Mouse (Mus musculus) bone marrow macrophage, adult 2 months (primary cell): Measurements from ENCODE around the gene Pstpip1. TPM values are rescaled to one million over a fixed set of nuclear protein-coding genes. Genes with fewer than 3 reads are reported as not detected.
A peak's percentile ranks its signal among the peaks of the same experiment; 100 is the strongest.

ENCODE experiments used
- H3K27ac ChIP-seq: 2 replicates; pipeline ENCODE4 v1.5.1; 2012; ENCODE audit warnings: low read depth, low read length; ENCODE audit not compliant: insufficient read depth
- H3K4me1 ChIP-seq: 2 replicates; pipeline ENCODE4 v1.6.1; 2012; ENCODE audit warnings: low read length; ENCODE audit not compliant: control insufficient read depth, insufficient read depth
- H3K4me3 ChIP-seq: 2 replicates; pipeline ENCODE4 v1.5.1; 2012; ENCODE audit warnings: mild to moderate bottlenecking, low read length, moderate library complexity; ENCODE audit not compliant: insufficient read depth
- CTCF ChIP-seq: IDR thresholded peaks from 2 replicates; pipeline ENCODE4 v1.5.1; 2012; ENCODE audit warnings: low read depth, mild to moderate bottlenecking, low read length, moderate library complexity
- POLR2A ChIP-seq: IDR thresholded peaks from 2 replicates; pipeline ENCODE4 v1.6.1; 2012; ENCODE audit warnings: mild to moderate bottlenecking, low read depth, low read length, borderline replicate concordance
- polyA plus RNA-seq: library from polyadenylated mRNA; stranded (reverse); fragments of >200 nt; gene quantifications from 2 replicates; pipeline ENCODE4 v1.2.4, GENCODE M21; 2012; ENCODE audit not compliant: missing spikeins, insufficient read depth, insufficient read length

Gene Pstpip1
- polyA plus RNA-seq, 1 experiment = 163 TPM

DNA sequence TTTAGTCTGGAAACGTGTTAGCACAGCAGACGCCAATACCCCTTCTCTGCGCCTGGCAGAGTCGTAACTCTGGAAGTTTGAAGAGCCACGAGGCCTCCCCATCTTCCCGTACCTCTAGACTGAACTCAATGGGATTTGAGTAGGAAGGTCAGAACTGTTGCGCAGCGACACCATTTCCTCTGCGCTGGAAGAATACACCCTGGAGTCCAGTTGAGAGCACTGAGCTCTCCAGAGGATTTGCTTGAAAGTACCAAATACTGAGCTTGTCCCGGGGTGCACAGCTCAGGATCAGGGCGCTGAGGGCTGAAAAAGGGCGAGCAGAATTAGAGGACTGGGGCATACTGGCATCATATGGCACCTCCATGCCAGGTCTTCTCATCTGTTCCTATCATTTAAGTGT is 14.9 kb upstream of the Pstpip1 start:
- Histone ChIP-seq H3K4me3 (no peak overlapping the region), H3K4me1 (peaks cover 34% of the 10 kb centered on the region), H3K27ac (no peak overlapping the region)
- no peak for TF ChIP-seq CTCF
- no peak for TF ChIP-seq POLR2A

DNA sequence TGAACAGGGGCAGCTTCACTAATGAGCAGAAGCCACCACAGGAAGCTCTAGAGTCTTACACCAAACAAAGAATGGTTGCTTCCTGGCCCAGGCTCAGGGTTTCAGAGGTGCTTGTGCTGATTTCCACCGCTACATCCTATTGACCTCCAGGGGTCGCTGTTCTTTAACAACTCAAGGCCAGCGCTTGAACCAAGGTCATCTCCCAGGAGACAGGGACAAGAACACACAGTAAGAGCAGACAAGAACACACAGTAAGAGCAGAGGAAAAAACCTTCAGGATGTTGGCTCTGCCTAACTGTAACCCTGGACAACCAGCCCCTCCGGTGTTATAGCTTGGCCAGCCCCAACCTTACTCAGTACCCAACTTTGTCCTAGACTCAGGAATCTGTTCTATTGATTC is 14.5 kb upstream of the Pstpip1 start:
- H3K4me1 ChIP-seq = peaks cover 38% of the 10 kb centered on the region
- H3K4me3 ChIP-seq = no peak overlapping the region
- TF ChIP-seq CTCF (peak; percentile 39; the same call in 1 of the 2 replicates), POLR2A (no peak)
- H3K27ac ChIP-seq = peak overlapping the region; percentile 80

DNA sequence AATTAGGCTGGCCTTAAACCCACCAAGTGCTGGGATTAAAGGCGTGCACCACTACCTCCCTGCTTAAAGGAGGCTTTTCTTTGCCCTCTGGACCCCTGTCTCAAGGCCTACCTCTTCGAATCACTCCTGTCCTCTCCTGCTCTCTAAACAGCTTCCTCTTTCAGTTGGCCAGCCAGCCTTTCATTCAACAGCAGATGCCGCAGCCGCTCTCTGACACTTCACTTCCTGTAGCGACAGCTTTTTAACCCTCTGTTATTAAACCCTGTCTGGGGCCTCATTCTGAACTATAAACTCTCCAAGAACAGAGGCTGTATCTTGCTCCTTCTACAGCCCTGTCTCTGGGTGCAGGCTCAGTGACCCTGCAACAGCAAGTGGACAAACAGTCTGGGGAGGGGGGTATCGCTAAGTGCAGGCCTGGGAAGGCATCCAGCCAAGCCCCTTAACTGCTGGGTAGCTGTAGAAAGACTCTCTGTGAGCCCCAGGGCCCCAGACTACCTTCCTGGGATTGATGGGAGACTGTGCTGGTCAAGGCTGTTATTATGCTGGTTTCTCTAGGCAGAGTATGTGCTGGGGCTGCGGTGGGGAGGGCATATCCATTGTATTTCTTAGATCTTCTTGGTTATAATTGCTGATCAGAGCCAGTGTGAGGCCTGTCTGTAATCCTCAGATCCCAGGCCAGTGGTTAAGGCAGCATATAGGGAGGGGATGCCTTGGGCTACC is 13.7 kb upstream of the Pstpip1 start:
- no peak overlapping the region for H3K4me3 ChIP-seq
- peaks cover 41% of the 10 kb centered on the region for H3K4me1 ChIP-seq
- H3K27ac ChIP-seq = peak overlapping the region; percentile 80
- TF ChIP-seq CTCF (no peak), POLR2A (no peak)

DNA sequence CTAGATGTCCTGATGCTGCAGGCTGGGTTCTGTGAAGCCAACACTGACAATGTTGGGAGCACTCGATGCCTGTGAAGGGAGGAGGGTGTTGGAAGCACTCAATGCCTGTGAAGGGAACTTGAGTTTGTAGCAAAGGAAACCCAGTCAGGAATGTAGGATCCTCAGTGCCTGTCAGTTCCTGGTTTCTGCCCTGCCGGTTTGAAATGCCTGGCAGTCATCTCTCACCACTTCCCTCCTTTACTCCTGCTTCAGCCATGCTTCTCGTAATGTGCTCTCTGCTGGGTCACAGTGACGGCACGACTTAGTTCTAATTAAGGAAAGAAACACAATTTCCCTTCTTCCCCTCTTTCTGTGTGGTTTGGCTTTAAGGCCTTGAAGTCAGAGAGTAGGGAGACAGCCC is 10.2 kb upstream of the Pstpip1 start:
- Histone ChIP-seq H3K27ac (peak overlapping the region; percentile 85), H3K4me1 (peaks cover 46% of the 10 kb centered on the region), H3K4me3 (no peak overlapping the region)
- TF ChIP-seq POLR2A (no peak), CTCF (no peak)

DNA sequence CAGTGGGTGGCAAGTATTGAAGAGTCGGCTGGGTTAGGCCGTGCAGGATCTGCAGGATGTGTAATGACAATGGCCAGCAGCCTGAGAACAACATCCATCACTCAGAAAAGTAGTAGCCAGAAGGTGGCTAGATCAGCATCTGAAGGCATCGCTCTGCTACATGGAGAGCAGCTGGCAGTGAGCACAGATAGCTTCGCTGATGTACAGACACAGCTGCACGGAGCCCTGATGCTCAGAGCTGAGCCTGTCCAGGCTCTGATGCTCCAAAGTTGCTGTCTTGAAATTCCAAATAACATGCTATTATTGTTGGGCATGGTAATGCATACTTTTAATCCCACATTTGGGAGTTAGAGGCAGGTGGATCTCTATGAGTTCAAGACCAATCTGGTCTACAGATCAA is 3.2 kb upstream of the Pstpip1 start:
- TF ChIP-seq POLR2A = no peak
- TF ChIP-seq CTCF = no peak
- Histone ChIP-seq H3K4me3 (no peak overlapping the region), H3K4me1 (peaks cover 22% of the 10 kb centered on the region), H3K27ac (no peak overlapping the region)

DNA sequence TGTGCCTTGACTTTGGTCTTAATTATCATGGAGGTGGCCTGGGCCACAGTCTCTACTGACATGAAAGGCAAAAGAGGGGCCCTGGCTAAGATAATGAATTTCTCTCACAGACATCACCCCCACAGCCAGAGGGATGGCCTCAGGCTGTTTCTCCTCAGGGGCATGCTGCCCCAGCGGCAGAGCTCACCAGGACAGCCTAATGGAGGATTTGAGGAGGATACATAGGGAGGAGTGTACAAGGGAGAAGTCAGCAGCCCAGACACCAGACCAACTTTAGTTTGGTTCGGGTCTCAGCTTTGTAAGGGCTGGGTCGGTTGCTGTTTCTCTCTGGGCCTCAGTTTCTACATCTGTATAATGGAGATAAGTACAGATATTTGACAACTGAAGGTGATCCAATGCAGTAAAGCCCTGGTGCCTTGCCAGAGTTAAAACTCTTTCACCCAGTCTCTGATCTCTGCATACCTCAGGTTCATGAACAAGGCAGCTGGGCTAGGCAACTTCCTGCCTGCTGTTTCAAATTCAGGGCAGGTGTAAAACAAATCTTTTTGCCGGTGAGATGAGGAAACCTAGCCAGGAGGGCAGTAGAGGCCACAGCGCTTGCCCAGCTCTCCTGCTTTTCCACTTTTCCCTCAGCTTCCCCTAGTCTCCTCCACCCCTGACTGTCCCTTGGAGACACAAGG is 924 bp downstream of the Pstpip1 start:
- Histone ChIP-seq H3K27ac (peak overlapping the region; percentile 75), H3K4me1 (peaks cover 46% of the 10 kb centered on the region), H3K4me3 (peak overlapping the region; percentile 73)
- TF ChIP-seq CTCF = no peak
- no peak for TF ChIP-seq POLR2A

DNA sequence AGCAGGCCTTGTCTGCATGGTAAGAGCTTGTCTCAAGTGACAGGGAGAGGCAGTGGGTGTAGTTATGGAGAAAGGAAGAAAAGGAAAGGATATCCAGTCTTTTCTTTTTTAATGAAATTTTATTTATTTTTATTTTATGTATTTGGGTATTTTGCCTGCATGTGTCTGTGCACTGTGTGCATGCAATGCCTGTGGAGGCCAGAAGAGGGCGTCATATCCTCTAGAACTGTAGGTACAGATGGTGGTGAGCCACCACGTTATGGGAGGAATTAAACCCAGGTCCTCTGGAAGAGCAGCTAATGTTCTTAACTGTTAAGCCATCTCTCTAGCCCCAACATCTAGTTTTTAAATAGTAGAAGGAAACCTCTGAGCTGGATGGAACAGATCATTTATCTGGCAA is 2.3 kb downstream of the Pstpip1 start:
- H3K4me1 ChIP-seq = peaks cover 52% of the 10 kb centered on the region
- peak overlapping the region; percentile 73 for H3K4me3 ChIP-seq
- H3K27ac ChIP-seq = peak overlapping the region; percentile 75
- TF ChIP-seq POLR2A (no peak), CTCF (peak; percentile 63; the same call in 1 of the 2 replicates)

DNA sequence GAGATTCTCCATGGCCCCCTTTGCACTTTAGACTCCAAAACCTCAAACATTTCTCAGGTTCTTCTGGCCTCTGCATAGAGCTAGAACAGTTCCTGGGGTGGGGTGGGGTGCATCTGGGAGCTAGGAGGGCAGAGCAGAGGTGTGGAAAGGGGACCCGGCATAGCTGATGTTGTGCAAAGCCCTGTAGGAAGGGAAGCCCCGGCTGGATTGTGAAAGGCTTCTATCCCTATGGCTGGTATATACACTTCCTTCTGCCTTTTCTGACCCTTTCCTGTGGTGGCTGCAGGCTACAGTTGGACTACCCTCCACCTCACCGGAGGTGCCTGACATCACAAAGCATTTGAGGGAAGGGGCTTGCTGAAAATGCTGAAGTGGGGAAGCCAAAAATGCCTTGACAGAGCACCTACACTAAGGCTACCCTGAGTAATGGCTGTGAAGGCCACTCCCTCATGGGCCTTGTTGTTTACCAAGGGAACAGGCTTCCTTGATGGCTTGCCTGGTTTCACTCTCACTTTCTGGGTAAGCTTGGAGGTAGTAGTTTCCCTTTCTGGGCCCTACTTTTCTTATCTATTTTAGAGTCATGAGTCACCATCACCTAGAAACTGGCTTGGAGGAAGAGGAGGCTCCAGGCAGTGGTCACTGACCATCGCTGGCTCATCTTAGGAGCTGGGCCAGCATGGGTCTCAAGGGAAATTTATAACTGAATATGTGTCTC is 8.0 kb downstream of the Pstpip1 start:
- peaks cover 79% of the 10 kb centered on the region for H3K4me1 ChIP-seq
- 0 out of 2 replicates have a peak, but pooled peaks have one; percentile 10 for TF ChIP-seq CTCF
- no peak for TF ChIP-seq POLR2A
- H3K4me3 ChIP-seq = peak overlapping the region; percentile 28
- H3K27ac ChIP-seq = peak overlapping the region; percentile 98

DNA sequence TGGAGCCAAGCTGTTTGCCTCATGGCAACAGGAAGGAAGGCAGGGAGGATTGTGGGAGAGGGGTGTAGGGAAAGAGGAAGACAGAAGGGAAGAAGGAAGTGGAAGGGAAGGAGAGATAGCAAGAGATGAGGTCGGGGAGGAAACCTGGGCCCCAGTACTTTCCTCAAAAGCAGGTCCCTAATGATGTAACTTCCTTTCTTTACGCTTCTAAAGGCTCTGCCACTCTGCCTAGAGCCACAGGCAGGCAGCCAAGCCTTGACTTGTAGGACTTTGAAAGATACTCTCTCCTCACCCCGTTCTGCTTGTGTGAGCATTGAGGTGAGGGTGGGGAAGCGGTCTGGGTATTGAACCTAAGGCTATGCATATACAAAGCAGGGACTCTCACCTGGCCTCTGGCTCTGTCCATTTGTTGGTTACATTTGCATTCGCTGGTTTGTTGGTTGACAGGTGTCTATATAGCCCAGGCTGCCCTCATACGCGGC is 10.3 kb downstream of the Pstpip1 start:
- Histone ChIP-seq H3K27ac (peak overlapping the region; percentile 80), H3K4me1 (peaks cover 81% of the 10 kb centered on the region), H3K4me3 (0 out of 2 replicates have a peak overlapping the region, but pooled peaks have one; percentile 3)
- no peak for TF ChIP-seq POLR2A
- TF ChIP-seq CTCF = no peak

DNA sequence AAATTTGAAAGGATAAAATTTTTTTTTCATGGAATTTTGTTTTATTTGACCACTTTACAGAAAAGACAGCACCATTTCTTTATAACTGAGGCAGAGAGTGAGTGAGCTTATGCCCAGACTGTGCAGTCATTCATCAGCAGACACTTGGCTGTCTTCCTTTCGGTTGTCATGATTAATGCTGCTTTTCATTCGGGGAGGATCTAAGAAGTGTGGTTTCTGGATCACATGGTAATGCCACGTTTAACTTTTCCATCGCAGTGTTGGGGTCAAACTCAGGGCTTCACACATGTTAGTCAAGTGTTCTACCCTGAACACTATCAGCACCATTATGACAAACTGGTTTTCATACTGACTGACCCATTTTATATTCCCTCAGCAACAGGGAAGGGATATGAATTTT is 11.3 kb downstream of the Pstpip1 start:
- peaks cover 84% of the 10 kb centered on the region for H3K4me1 ChIP-seq
- 0 out of 2 replicates have a peak overlapping the region, but pooled peaks have one; percentile 0 for H3K4me3 ChIP-seq
- peak overlapping the region; percentile 80 for H3K27ac ChIP-seq
- TF ChIP-seq POLR2A (no peak), CTCF (no peak)
